Mouse (Mus musculus) forebrain, embryonic 15.5 days (tissue): ENCODE measurements around the gene Olfr251. TPM values are rescaled to one million over a fixed set of nuclear protein-coding genes. Genes with fewer than 3 reads are reported as not detected.
"Not testable (repeated sequence)": the region's sequence is repeated elsewhere in the genome, so short reads cannot be mapped to it uniquely, and the experiment has no call there.

Experiments
- ATAC-seq: fragments of 200-750 bp; cut with Nextera tagmentation; replicated peaks from 2 replicates; pipeline ENCODE4 v1.8.0; 2017; ENCODE audit warnings: mild to moderate bottlenecking, moderate TSS enrichment, moderate library complexity
- H3K27ac ChIP-seq: fragments of 300-500 bp; sonication (generic); replicated peaks from 2 replicates; pipeline ENCODE4 v1.5.1; 2015; ENCODE audit warnings: mild to moderate bottlenecking, inconsistent platforms
- H3K27me3 ChIP-seq: fragments of 300-500 bp; sonication (generic); 2 replicates; pipeline ENCODE4 v1.6.1; 2015; ENCODE audit warnings: inconsistent platforms
- H3K36me3 ChIP-seq: fragments of 300-500 bp; sonication (generic); 2 replicates; pipeline ENCODE4 v1.6.1; 2015; ENCODE audit warnings: mild to moderate bottlenecking, inconsistent platforms
- H3K4me1 ChIP-seq: fragments of 300-500 bp; sonication (generic); 2 replicates; pipeline ENCODE4 v1.6.1; 2015; ENCODE audit warnings: inconsistent platforms
- H3K4me2 ChIP-seq: fragments of 300-500 bp; sonication (generic); replicated peaks from 2 replicates; pipeline ENCODE4 v1.6.1; 2015; ENCODE audit warnings: mild to moderate bottlenecking, inconsistent platforms
- H3K4me3 ChIP-seq: fragments of 300-500 bp; sonication (generic); 2 replicates; pipeline ENCODE4 v1.5.1; 2015; ENCODE audit warnings: mild to moderate bottlenecking, inconsistent platforms
- H3K9ac ChIP-seq: fragments of 300-500 bp; sonication (generic); replicated peaks from 2 replicates; pipeline ENCODE4 v1.6.1; 2015; ENCODE audit warnings: mild to moderate bottlenecking, inconsistent platforms
- H3K9me3 ChIP-seq: fragments of 300-500 bp; sonication (generic); 2 replicates; pipeline ENCODE4 v1.6.1; 2016; ENCODE audit warnings: inconsistent platforms
- WGBS: fragments of 180-500 bp; shearing (Covaris S2); methylation state at CpG from one replicate; pipeline ENCODE4 v1.1.7; 2015; ENCODE audit warnings: mixed read lengths; 5-methylcytosine and 5-hydroxymethylcytosine counted together
- polyA plus RNA-seq: library from polyadenylated mRNA; unstranded; fragments of >200 nt; fragmentation: Nextera tagmentation; extraction: Ambion mirVana; gene quantifications from 2 replicates; pipeline ENCODE4 v1.2.1, GENCODE M21; 2015

The Olfr251 gene
- not detected in 2 replicates for polyA plus RNA-seq

- Histone ChIP-seq H3K4me3 (no peak within 1 kb of the TSS), H3K9ac (no peak within 1 kb of the TSS), H3K9me3 (no peaks in the 10 kb centered on the region), H3K27ac (no peak within 1 kb of the TSS), H3K27me3 (no peaks in the 10 kb centered on the region), H3K4me2 (no peak within 1 kb of the TSS), H3K4me1 (no peaks in the 10 kb centered on the region), H3K36me3 (no peaks in the 10 kb centered on the region)
- 70% methylated on average over 2 of the region's 2 CpGs for WGBS
- no peak for ATAC-seq
Measured at GRCm38 (mm10) chr9:38376786-38377185, at the start of gene Olfr251. TSS of gene Olfr251 (plus strand) at chr9:38377086.

GRCm38 (mm10) chr9:38328760-38329159 lies 48.1 kb upstream of the Olfr251 start, which contains the start of gene Olfr25:
TSS of gene Olfr25 (plus strand) at chr9:38329060.
- no peaks in the 10 kb centered on the region for H3K9me3 ChIP-seq
- no peak within 1 kb of the TSS for H3K27ac ChIP-seq
- no peak within 1 kb of the TSS for H3K4me2 ChIP-seq
- H3K36me3 ChIP-seq = no peaks in the 10 kb centered on the region
- H3K4me1 ChIP-seq = no peaks in the 10 kb centered on the region
- 64% methylated on average over 3 of the region's 3 CpGs for WGBS
- no peak for ATAC-seq
- no peak within 1 kb of the TSS for H3K9ac ChIP-seq
- no peaks in the 10 kb centered on the region for H3K27me3 ChIP-seq
- H3K4me3 ChIP-seq = no peak within 1 kb of the TSS

GRCm38 (mm10) chr9:38348111-38348510 lies 28.8 kb upstream of the Olfr251 start, which contains the start of gene Olfr898:
TSS of gene Olfr898 (plus strand) at chr9:38348411.
- H3K4me2 ChIP-seq = no peak within 1 kb of the TSS
- no peak within 1 kb of the TSS for H3K9ac ChIP-seq
- no peak within 1 kb of the TSS for H3K27ac ChIP-seq
- no peaks in the 10 kb centered on the region for H3K36me3 ChIP-seq
- no peaks in the 10 kb centered on the region for H3K27me3 ChIP-seq
- 98% methylated on average over 4 of the region's 4 CpGs for WGBS
- no peaks in the 10 kb centered on the region for H3K4me1 ChIP-seq
- no peak for ATAC-seq
- H3K9me3 ChIP-seq = no peaks in the 10 kb centered on the region
- no peak within 1 kb of the TSS for H3K4me3 ChIP-seq

DNA sequence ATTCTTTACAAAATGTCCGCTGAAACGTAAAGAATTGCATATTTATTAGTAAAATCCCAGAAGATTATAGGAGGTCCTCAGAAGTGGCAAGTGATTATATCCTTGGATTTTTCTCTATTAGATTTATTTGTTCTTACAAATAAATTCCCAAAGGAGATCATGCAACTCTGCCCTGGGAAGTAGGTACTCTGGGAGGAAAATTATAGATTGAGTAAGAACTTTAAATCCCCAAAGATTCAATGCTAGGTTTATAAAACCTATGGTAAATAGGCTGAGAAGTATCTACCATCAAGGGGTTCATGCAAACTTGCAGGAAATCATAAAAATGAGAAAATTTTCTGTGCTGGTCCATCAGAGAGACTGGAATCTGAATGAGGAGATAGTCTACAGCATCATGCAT lies 10.3 kb upstream of the Olfr251 start, which contains the start of gene Olfr250:
TSS of gene Olfr250 (plus strand) at position 301 of the 400 bp plus-strand sequence.
- no peaks in the 10 kb centered on the region for H3K27me3 ChIP-seq
- H3K9ac ChIP-seq = no peak within 1 kb of the TSS
- 90% methylated on average over 2 of the region's 2 CpGs for WGBS
- no peak within 1 kb of the TSS for H3K27ac ChIP-seq
- H3K4me2 ChIP-seq = no peak within 1 kb of the TSS
- H3K4me3 ChIP-seq = no peak within 1 kb of the TSS
- H3K4me1 ChIP-seq = no peaks in the 10 kb centered on the region
- no peak for ATAC-seq
- no peaks in the 10 kb centered on the region for H3K36me3 ChIP-seq
- H3K9me3 ChIP-seq = no peaks in the 10 kb centered on the region

DNA sequence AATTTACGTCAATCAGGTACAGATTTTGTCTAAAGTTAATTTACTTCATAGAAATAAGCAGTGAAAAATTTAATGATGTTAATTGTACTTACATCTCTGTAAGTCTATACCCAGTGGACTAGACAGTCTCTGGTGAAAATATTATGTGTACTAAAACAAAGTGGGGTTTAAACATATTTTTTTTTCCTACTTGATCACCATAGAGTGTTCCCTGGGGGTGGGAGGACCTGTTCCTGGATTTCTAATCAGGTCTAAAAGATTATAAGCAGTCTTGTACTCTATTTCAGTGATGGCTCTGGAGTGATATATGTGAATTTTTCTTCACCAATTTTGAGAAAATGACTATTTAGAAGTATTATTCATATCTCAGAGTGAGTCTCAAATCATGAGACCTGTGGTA lies 24.5 kb downstream of the Olfr251 start, which contains the start of gene Olfr147:
TSS of gene Olfr147 (plus strand) at position 301 of the 400 bp plus-strand sequence.
- H3K36me3 ChIP-seq = no peaks in the 10 kb centered on the region
- no peak within 1 kb of the TSS for H3K4me2 ChIP-seq
- no peak within 1 kb of the TSS for H3K27ac ChIP-seq
- no peaks in the 10 kb centered on the region for H3K4me1 ChIP-seq
- no peak for ATAC-seq
- H3K4me3 ChIP-seq = no peak within 1 kb of the TSS
- no peak within 1 kb of the TSS for H3K9ac ChIP-seq
- no peaks in the 10 kb centered on the region for H3K9me3 ChIP-seq
- H3K27me3 ChIP-seq = no peaks in the 10 kb centered on the region
- WGBS = 85% methylated on average over 1 of the region's 1 CpGs

- not testable (repeated sequence) for H3K27ac ChIP-seq, H3K9ac ChIP-seq, H3K9me3 ChIP-seq, ATAC-seq, H3K27me3 ChIP-seq, H3K4me2 ChIP-seq, H3K4me1 ChIP-seq, H3K36me3 ChIP-seq, H3K4me3 ChIP-seq
- 87% methylated on average over 3 of the region's 3 CpGs for WGBS
Measured at GRCm38 (mm10) chr9:38407502-38407901, 30.6 kb downstream of the Olfr251 start.

DNA sequence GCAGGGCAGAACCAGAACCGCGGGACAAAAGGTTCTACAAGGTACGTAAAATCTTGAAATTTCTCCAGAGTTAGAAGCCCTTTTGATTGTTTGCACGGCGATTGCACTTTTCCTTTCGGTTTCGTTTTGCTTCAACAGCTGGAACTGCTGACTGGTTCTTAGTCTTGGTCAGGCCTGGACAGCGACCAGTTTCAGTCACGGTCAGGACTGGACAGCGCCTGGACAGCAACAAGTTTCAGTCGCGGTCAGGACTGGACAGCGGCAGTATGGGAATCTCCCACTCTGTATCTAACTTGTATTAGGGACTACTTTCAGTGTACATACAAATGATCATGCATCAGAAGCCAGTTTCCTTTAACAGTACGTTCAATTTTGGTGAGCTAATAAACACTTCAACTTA lies 36.6 kb downstream of the Olfr251 start:
- H3K27me3 ChIP-seq, H3K4me3 ChIP-seq, H3K4me2 ChIP-seq, H3K9ac ChIP-seq, H3K9me3 ChIP-seq, H3K4me1 ChIP-seq, H3K27ac ChIP-seq, ATAC-seq, H3K36me3 ChIP-seq: not testable (repeated sequence)
- 96% methylated on average over 14 of the region's 14 CpGs for whole genome bisulfite sequencing

- Histone ChIP-seq H3K27me3 (no peaks in the 10 kb centered on the region), H3K9ac (no peak overlapping the region), H3K4me3 (no peak overlapping the region), H3K4me2 (no peak overlapping the region), H3K9me3 (no peaks in the 10 kb centered on the region), H3K27ac (no peak overlapping the region), H3K36me3 (no peaks in the 10 kb centered on the region), H3K4me1 (no peaks in the 10 kb centered on the region)
- ATAC-seq = no peak
Measured at GRCm38 (mm10) chr9:38423801-38424200, 46.9 kb downstream of the Olfr251 start.

- no peak for ATAC-seq
- Histone ChIP-seq H3K27ac (no peak overlapping the region), H3K4me2 (no peak overlapping the region), H3K9me3 (no peaks in the 10 kb centered on the region), H3K9ac (no peak overlapping the region), H3K27me3 (no peaks in the 10 kb centered on the region), H3K4me1 (no peaks in the 10 kb centered on the region), H3K36me3 (no peaks in the 10 kb centered on the region), H3K4me3 (no peak overlapping the region)
- WGBS = 50% methylated on average over 1 of the region's 1 CpGs
Measured at GRCm38 (mm10) chr9:38427026-38427425, 50.1 kb downstream of the Olfr251 start.

DNA sequence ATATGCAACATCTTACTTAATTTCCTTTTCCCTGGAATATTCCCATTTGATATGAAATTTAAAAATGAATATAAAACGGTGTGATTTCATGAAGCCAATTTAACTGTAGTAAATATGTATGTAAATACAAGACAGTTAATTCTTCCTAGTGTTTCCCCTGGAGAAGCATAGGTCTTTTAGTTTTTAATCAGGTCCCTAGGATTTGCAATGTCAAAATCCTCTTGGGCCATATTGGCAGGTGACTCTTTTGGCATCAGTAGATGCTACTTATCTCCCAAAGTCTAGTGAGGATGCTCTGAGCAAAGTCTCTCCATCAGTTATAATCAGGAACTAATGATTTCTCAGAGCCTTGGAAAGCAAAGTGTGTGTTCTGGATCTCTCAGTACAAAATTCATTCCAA lies 52.3 kb downstream of the Olfr251 start, which contains the start of gene Olfr901:
TSS of gene Olfr901 (plus strand) at position 301 of the 400 bp plus-strand sequence.
- H3K27ac ChIP-seq = no peak within 1 kb of the TSS
- H3K4me2 ChIP-seq = no peak within 1 kb of the TSS
- no peaks in the 10 kb centered on the region for H3K36me3 ChIP-seq
- no peak within 1 kb of the TSS for H3K4me3 ChIP-seq
- no peak for ATAC-seq
- no peaks in the 10 kb centered on the region for H3K27me3 ChIP-seq
- no peaks in the 10 kb centered on the region for H3K4me1 ChIP-seq
- H3K9ac ChIP-seq = no peak within 1 kb of the TSS
- no peaks in the 10 kb centered on the region for H3K9me3 ChIP-seq
- WGBS = 85% methylated on average over 1 of the region's 1 CpGs

Other genes with a start within 250 kb of the Olfr251 start
- gene Olfr890, start 234.6 kb upstream of the Olfr251 start, polyA plus RNA-seq = not detected in 2 replicates
- not detected in 2 replicates for gene Olfr891, start 196.3 kb upstream of the Olfr251 start, polyA plus RNA-seq
- gene Olfr893, start 168.7 kb upstream of the Olfr251 start, polyA plus RNA-seq = not detected in 2 replicates
- not detected in 2 replicates for gene Olfr894, start 159.0 kb upstream of the Olfr251 start, polyA plus RNA-seq
- not detected in 2 replicates for gene Olfr143, start 124.3 kb upstream of the Olfr251 start, polyA plus RNA-seq
- gene Olfr895, start 109.2 kb upstream of the Olfr251 start, polyA plus RNA-seq = not detected in 2 replicates
- gene Olfr896-ps1, start 86.0 kb upstream of the Olfr251 start, polyA plus RNA-seq = not detected in 2 replicates
- not detected in 2 replicates for gene Olfr25, start 48.0 kb upstream of the Olfr251 start, polyA plus RNA-seq
- not detected in 2 replicates for gene Olfr898, start 28.7 kb upstream of the Olfr251 start, polyA plus RNA-seq
- gene Olfr250, start 10.2 kb upstream of the Olfr251 start, polyA plus RNA-seq = not detected in 2 replicates
- gene Olfr147, start 24.6 kb downstream of the Olfr251 start, polyA plus RNA-seq = not detected in 2 replicates
- gene Olfr901, start 52.4 kb downstream of the Olfr251 start, polyA plus RNA-seq = not detected in 2 replicates
- not detected in 2 replicates for gene Olfr902, start 70.6 kb downstream of the Olfr251 start, polyA plus RNA-seq
- gene Olfr904, start 86.1 kb downstream of the Olfr251 start, polyA plus RNA-seq = not detected in 2 replicates
- gene Olfr905, start 94.0 kb downstream of the Olfr251 start, polyA plus RNA-seq = not detected in 2 replicates
- not detected in 2 replicates for gene Olfr906, start 110.0 kb downstream of the Olfr251 start, polyA plus RNA-seq
- gene Olfr907, start 118.7 kb downstream of the Olfr251 start, polyA plus RNA-seq = not detected in 2 replicates
- gene Olfr911-ps1, start 144.5 kb downstream of the Olfr251 start, polyA plus RNA-seq = not detected in 2 replicates
- gene Olfr910, start 160.8 kb downstream of the Olfr251 start, polyA plus RNA-seq = not detected in 2 replicates
- gene Olfr912, start 203.1 kb downstream of the Olfr251 start, polyA plus RNA-seq = not detected in 2 replicates
- not detected in 2 replicates for gene Olfr913, start 215.7 kb downstream of the Olfr251 start, polyA plus RNA-seq
- not detected in 2 replicates for gene Olfr914, start 228.0 kb downstream of the Olfr251 start, polyA plus RNA-seq